Comparison of ENCODE assay signal across 8 mouse cellular contexts in the genomic region with DNA sequence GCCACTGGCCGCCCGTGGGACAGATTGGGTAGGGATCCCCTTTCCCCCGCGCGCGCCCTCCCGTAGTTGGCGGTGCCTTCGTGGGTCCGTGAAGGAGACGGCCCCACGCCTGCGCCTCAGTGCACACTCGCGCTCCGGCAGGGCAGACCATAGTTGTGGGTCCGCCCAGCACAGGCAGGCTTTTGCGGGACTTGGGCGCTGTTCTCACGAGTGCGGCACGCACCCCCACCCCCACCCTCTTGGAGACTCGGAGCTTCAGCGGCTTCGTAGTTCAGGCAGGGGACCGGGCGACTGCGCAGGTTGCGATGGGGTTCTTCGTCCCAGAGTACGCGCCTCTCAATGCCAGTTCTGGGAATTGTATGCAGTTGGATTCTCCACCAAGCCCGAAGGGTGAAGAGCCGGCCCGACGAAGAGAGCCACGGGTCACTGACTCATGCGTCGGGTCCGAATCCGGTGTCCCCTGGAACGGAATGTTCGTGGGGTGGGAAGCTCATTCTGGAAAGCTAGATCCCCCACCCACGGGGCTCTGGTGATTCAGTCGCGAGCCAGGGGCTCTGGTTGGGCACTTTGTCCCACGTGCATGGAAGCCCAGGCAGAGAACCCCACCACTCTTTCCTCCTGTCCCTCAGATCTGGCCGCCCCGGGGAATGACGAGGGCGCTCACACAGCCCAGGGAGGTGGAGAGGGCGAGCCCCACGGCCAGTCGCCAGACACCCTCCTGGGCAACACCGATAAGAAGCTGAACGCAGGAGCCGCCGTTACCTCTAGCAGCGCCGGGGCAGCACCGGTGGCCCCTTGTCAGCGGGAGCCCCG. TPM values are rescaled to one million over a fixed set of nuclear protein-coding genes. Genes with fewer than 3 reads are reported as not detected.
DNase-seq lines count a peak whose midpoint lies in the region; ATAC-seq and TF ChIP-seq lines count a peak whose summit lies in the region.

No protein-coding gene starts in this region.

- DNase-seq in CD4-positive, CD25-positive, alpha-beta regulatory T cell, adult 2 months (ENCODE audit: low read depth, low spot score): peak; percentile 24
- peak; percentile 87 for DNase-seq in MEL (ENCODE audit: low read depth, low spot score)
- DNase-seq in hindbrain, embryonic 10.5 days (ENCODE audit: low spot score): peak; percentile 57
- DNase-seq in right cerebral cortex, postnatal 4 days: no peak

- no peaks in the 10 kb centered on the region for H3K9me3 ChIP-seq in MEL (replicated peaks; ENCODE audit: insufficient read depth, low read length)
- no peaks in the 10 kb centered on the region for H3K9me3 ChIP-seq in hindbrain, embryonic 10.5 days
- H3K9me3 ChIP-seq in liver, embryonic 12.5 days (replicated peaks): no peaks in the 10 kb centered on the region
- no peaks in the 10 kb centered on the region for H3K9me3 ChIP-seq in neural tube, embryonic 14.5 days (ENCODE audit: control insufficient read depth, low read length)

- H3K9ac ChIP-seq in MEL (ENCODE audit: control insufficient read depth, low read depth, low read length, poor library complexity, severe bottlenecking): peak overlapping the region; percentile 85
- H3K9ac ChIP-seq in liver, embryonic 12.5 days: peak overlapping the region; percentile 84
- H3K9ac ChIP-seq in neural tube, embryonic 14.5 days (replicated peaks; ENCODE audit: low read depth, low read length): peak overlapping the region; percentile 37; the same call in 1 of the 2 replicates

- TF ChIP-seq RAD21 in MEL (IDR thresholded peaks at IDR 0.05; ENCODE audit: low read depth, low read length): no peak

- peak in 1 of 2 experiments; percentile 37; a peak in 2 of 4 replicates for TF ChIP-seq EP300 in MEL (IDR thresholded peaks at IDR 0.05; ENCODE audit: low read depth in 1 of 2, low read length in 2 of 2)

- TF ChIP-seq POLR2A in MEL (IDR thresholded peaks at IDR 0.05; ENCODE audit: control insufficient read depth in 1 of 2, insufficient read depth in 1 of 2, low read depth in 1 of 2, low read length in 2 of 2, poor library complexity in 1 of 2): peak in 1 of 2 experiments; percentile 44; a peak in 1 of 4 replicates

- H3K36me3 ChIP-seq in MEL (ENCODE audit: control insufficient read depth in 1 of 2, insufficient read depth in 2 of 2, low read length in 2 of 2): peaks cover 3 to 17% of the 10 kb centered on the region in 2 experiments; a peak in 3 of 4 replicates
- H3K36me3 ChIP-seq in hindbrain, embryonic 10.5 days: peaks cover 30% of the 10 kb centered on the region
- H3K36me3 ChIP-seq in liver, embryonic 12.5 days: peaks cover 37% of the 10 kb centered on the region
- peaks cover 6% of the 10 kb centered on the region; the same call in 1 of the 2 replicates for H3K36me3 ChIP-seq in neural tube, embryonic 14.5 days (ENCODE audit: control insufficient read depth, insufficient read depth, low read length)

- no peak for TF ChIP-seq CTCF in MEL (IDR thresholded peaks at IDR 0.05 in 2 of 3, conservative IDR thresholded peaks at IDR 0.05 in 1 of 3; ENCODE audit: control insufficient read depth in 1 of 3, insufficient read depth in 1 of 3, low read depth in 2 of 3, low read length in 3 of 3, poor library complexity in 1 of 3, severe bottlenecking in 1 of 3)

- H3K4me3 ChIP-seq in MEL (ENCODE audit: control insufficient read depth in 1 of 2, insufficient read depth in 1 of 2, low read depth in 2 of 2, low read length in 2 of 2): peak overlapping the region; percentile 80 to 83
- peak overlapping the region; percentile 65 for H3K4me3 ChIP-seq in hindbrain, embryonic 10.5 days
- H3K4me3 ChIP-seq in liver, embryonic 12.5 days: peak overlapping the region; percentile 69
- peak overlapping the region; percentile 35 for H3K4me3 ChIP-seq in neural tube, embryonic 14.5 days (ENCODE audit: low read depth, low read length)

- peaks cover 35% of the 10 kb centered on the region for H3K79me2 ChIP-seq in MEL (ENCODE audit: control insufficient read depth, insufficient read depth, low read length, poor library complexity)

- peak overlapping the region; percentile 73 for H3K27ac ChIP-seq in MEL (ENCODE audit: control insufficient read depth, low read depth, low read length)
- H3K27ac ChIP-seq in hindbrain, embryonic 10.5 days: peak overlapping the region; percentile 79
- H3K27ac ChIP-seq in liver, embryonic 12.5 days: peak overlapping the region; percentile 93
- no peak overlapping the region for H3K27ac ChIP-seq in neural tube, embryonic 14.5 days (ENCODE audit: low read depth, low read length)

- peaks cover 8 to 27% of the 10 kb centered on the region in 2 experiments; a peak in 3 of 4 replicates for H3K4me1 ChIP-seq in MEL (ENCODE audit: control insufficient read depth in 1 of 2, insufficient read depth in 2 of 2, low read length in 2 of 2)
- peaks cover 69% of the 10 kb centered on the region for H3K4me1 ChIP-seq in hindbrain, embryonic 10.5 days (replicated peaks)
- peaks cover 88% of the 10 kb centered on the region for H3K4me1 ChIP-seq in liver, embryonic 12.5 days
- H3K4me1 ChIP-seq in neural tube, embryonic 14.5 days (ENCODE audit: control insufficient read depth, insufficient read depth, low read length): peaks cover 27% of the 10 kb centered on the region

- no peak for ATAC-seq in CD4-positive, CD25-positive, alpha-beta regulatory T cell, adult 4 months
- peak; percentile 60 for ATAC-seq in erythroid progenitor cell, adult 5-6 weeks (replicated peaks; ENCODE audit: low FRiP score, poor library complexity, severe bottlenecking)
- peak; percentile 87 for ATAC-seq in liver, embryonic 12.5 days
- 0 out of 2 replicates have a peak, but pooled peaks have one; percentile 12 for ATAC-seq in neural tube, embryonic 14.5 days (ENCODE audit: low read depth)

- peak overlapping the region; percentile 99 for H3K4me2 ChIP-seq in liver, embryonic 12.5 days
- H3K4me2 ChIP-seq in neural tube, embryonic 14.5 days (ENCODE audit: low read depth, low read length): peak overlapping the region; percentile 78

- no peaks in the 10 kb centered on the region for H3K27me3 ChIP-seq in MEL (ENCODE audit: control insufficient read depth in 1 of 2, insufficient read depth in 2 of 2, low read length in 2 of 2)
- H3K27me3 ChIP-seq in hindbrain, embryonic 10.5 days (ENCODE audit: insufficient read depth, poor library complexity, severe bottlenecking): peaks cover 77% of the 10 kb centered on the region
- peaks cover 53% of the 10 kb centered on the region for H3K27me3 ChIP-seq in liver, embryonic 12.5 days (replicated peaks)
- peaks cover 34% of the 10 kb centered on the region for H3K27me3 ChIP-seq in neural tube, embryonic 14.5 days (ENCODE audit: control insufficient read depth, insufficient read depth, low read length)

- WGBS in hindbrain, embryonic 10.5 days: under 1% methylated on average over 63 of the region's 63 CpGs
- WGBS in liver, embryonic 12.5 days (ENCODE audit: insufficient replicate concordance): under 1% methylated on average over 63 of the region's 63 CpGs
- under 1% methylated on average over 58 of the region's 63 CpGs for WGBS in neural tube, embryonic 14.5 days

RNA-seq across cellular contexts. Expression of a gene that starts 2.8 kb away (rescaled TPM):
- under 1 TPM in 1 of 2 experiments, not detected in 1; 0.35 TPM for polyA plus RNA-seq in CD4-positive, CD25-positive, alpha-beta regulatory T cell, adult 4 months (2017; shearing (Covaris generic))
- 77.5 and 127 TPM in 2 replicates for total RNA-seq in MEL (2012; rRNA removed)
- 10 to 100 TPM in 1 of 2 experiments, not detected in 1; 53.5 TPM for polyA plus RNA-seq in MEL (2012; ENCODE audit: insufficient read depth in 1 of 2, insufficient read length in 2 of 2, low read depth in 1 of 2, low replicate concordance in 2 of 2, missing spikeins in 1 of 2)
- total RNA-seq in erythroid progenitor cell, adult 5-6 weeks (2015; ENCODE audit: low replicate concordance): 34.0 and 39.3 TPM in 2 replicates
- total RNA-seq in erythroid progenitor cell, adult 5-6 weeks (2017; ENCODE audit: low replicate concordance): 65.2 and 96.7 TPM in 2 replicates
- polyA plus RNA-seq in hindbrain, embryonic 10.5 days (2016; fragmentation: Nextera tagmentation; extraction: Ambion mirVana): 8.6 and 11.1 TPM in 2 replicates
- 26.9 and 28.0 TPM in 2 replicates for polyA plus RNA-seq in liver, embryonic 12.5 days (2016; fragmentation: Nextera tagmentation; extraction: Ambion mirVana)
- 0.54 and 3.6 TPM in 2 replicates for polyA plus RNA-seq in neural tube, embryonic 14.5 days (2014; fragmentation: Nextera tagmentation; extraction: Ambion mirVana)

RNA-seq across cellular contexts. Expression of a gene that starts 39.5 kb away (rescaled TPM):
- 10 to 100 TPM; 32.9 to 39.6 TPM for polyA plus RNA-seq in CD4-positive, CD25-positive, alpha-beta regulatory T cell, adult 4 months (2017; shearing (Covaris generic))
- total RNA-seq in MEL (2012; rRNA removed): 142 and 155 TPM in 2 replicates
- polyA plus RNA-seq in MEL (2012; ENCODE audit: insufficient read depth in 1 of 2, insufficient read length in 2 of 2, low read depth in 1 of 2, low replicate concordance in 2 of 2, missing spikeins in 1 of 2): 100 to 1,000 TPM in 1 of 2 experiments, not detected in 1; 112 TPM
- total RNA-seq in erythroid progenitor cell, adult 5-6 weeks (2015; ENCODE audit: low replicate concordance): 10.8 and 15.9 TPM in 2 replicates
- total RNA-seq in erythroid progenitor cell, adult 5-6 weeks (2017; ENCODE audit: low replicate concordance): 9.5 and 12.0 TPM in 2 replicates
- polyA plus RNA-seq in hindbrain, embryonic 10.5 days (2016; fragmentation: Nextera tagmentation; extraction: Ambion mirVana): 210 and 236 TPM in 2 replicates
- polyA plus RNA-seq in liver, embryonic 12.5 days (2016; fragmentation: Nextera tagmentation; extraction: Ambion mirVana): 69.9 and 77.1 TPM in 2 replicates
- polyA plus RNA-seq in neural tube, embryonic 14.5 days (2014; fragmentation: Nextera tagmentation; extraction: Ambion mirVana): 171 and 179 TPM in 2 replicates

RNA-seq across cellular contexts. Expression of a gene that starts 47.7 kb away (rescaled TPM):
- polyA plus RNA-seq in CD4-positive, CD25-positive, alpha-beta regulatory T cell, adult 4 months (2017; shearing (Covaris generic)): 1 to 10 TPM; 1.1 to 3.5 TPM
- 22.9 and 31.1 TPM in 2 replicates for total RNA-seq in MEL (2012; rRNA removed)
- polyA plus RNA-seq in MEL (2012; ENCODE audit: insufficient read depth in 1 of 2, insufficient read length in 2 of 2, low read depth in 1 of 2, low replicate concordance in 2 of 2, missing spikeins in 1 of 2): 10 to 100 TPM in 1 of 2 experiments, not detected in 1; 42.8 TPM
- total RNA-seq in erythroid progenitor cell, adult 5-6 weeks (2015; ENCODE audit: low replicate concordance): 95.5 and 136 TPM in 2 replicates
- total RNA-seq in erythroid progenitor cell, adult 5-6 weeks (2017; ENCODE audit: low replicate concordance): 126 and 150 TPM in 2 replicates
- polyA plus RNA-seq in hindbrain, embryonic 10.5 days (2016; fragmentation: Nextera tagmentation; extraction: Ambion mirVana): 8.9 and 10.8 TPM in 2 replicates
- 40.0 and 40.2 TPM in 2 replicates for polyA plus RNA-seq in liver, embryonic 12.5 days (2016; fragmentation: Nextera tagmentation; extraction: Ambion mirVana)
- 26.2 and 30.2 TPM in 2 replicates for polyA plus RNA-seq in neural tube, embryonic 14.5 days (2014; fragmentation: Nextera tagmentation; extraction: Ambion mirVana)

RNA-seq across cellular contexts. Expression of a gene that starts 52.7 kb away (rescaled TPM):
- not detected for polyA plus RNA-seq in CD4-positive, CD25-positive, alpha-beta regulatory T cell, adult 4 months (2017; shearing (Covaris generic))
- total RNA-seq in MEL (2012; rRNA removed): not detected in 2 replicates
- not detected for polyA plus RNA-seq in MEL (2012; ENCODE audit: insufficient read depth in 1 of 2, insufficient read length in 2 of 2, low read depth in 1 of 2, low replicate concordance in 2 of 2, missing spikeins in 1 of 2)
- not detected in 2 replicates for total RNA-seq in erythroid progenitor cell, adult 5-6 weeks (2015; ENCODE audit: low replicate concordance)
- not detected in 2 replicates for total RNA-seq in erythroid progenitor cell, adult 5-6 weeks (2017; ENCODE audit: low replicate concordance)
- not detected in 2 replicates for polyA plus RNA-seq in hindbrain, embryonic 10.5 days (2016; fragmentation: Nextera tagmentation; extraction: Ambion mirVana)
- polyA plus RNA-seq in liver, embryonic 12.5 days (2016; fragmentation: Nextera tagmentation; extraction: Ambion mirVana): not detected in 2 replicates
- polyA plus RNA-seq in neural tube, embryonic 14.5 days (2014; fragmentation: Nextera tagmentation; extraction: Ambion mirVana): 0.26 and 0.40 TPM in 2 replicates
